8 mouse cellular contexts compared by ENCODE assay signal in the genomic region with DNA sequence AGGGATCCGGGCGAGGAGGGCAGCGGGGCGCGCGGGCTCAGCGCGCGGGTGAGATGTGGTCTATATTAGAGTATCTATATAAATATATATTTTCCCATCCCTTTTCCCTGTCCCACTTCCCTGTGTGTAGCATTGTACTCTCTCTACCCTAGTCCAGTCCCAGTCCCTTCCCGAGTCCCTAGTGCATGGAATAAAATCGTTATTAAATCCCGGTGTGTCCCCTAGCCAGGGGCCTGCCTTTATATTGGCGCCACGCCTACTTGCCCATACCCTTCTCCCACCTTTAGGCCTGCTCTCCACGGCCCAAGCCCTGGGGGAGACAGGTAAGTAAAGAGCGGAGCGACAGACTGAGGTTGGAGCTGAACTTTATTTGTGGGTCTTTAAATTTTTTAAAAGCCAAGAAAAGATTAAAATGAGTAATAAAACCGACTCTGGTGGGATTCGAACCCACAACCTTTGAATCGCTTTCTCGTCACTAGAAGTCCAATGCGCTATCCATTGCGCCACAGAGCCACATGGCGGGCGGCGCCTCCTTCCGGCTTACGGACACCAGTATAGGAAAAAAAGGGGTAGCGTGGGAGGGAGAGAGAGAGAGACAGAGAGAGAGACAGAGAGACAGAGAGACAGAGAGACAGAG. TPM values are rescaled to one million over a fixed set of nuclear protein-coding genes. Genes with fewer than 3 reads are reported as not detected.
A peak's percentile ranks its signal among the peaks of the same experiment; 100 is the strongest.
DNase-seq lines count a peak whose midpoint lies in the region; ATAC-seq and TF ChIP-seq lines count a peak whose summit lies in the region.

No protein-coding gene starts in this region.

- ATAC-seq in heart, postnatal 0 days (ENCODE audit: insufficient read depth, low read depth) = no peak
- ATAC-seq in liver, embryonic 15.5 days (ENCODE audit: insufficient read depth) = no peak
- ATAC-seq in neural tube, embryonic 14.5 days (ENCODE audit: low read depth) = peak; percentile 7; the same call in 1 of the 2 replicates

- peak overlapping the region; percentile 90 for H3K27ac ChIP-seq in heart, postnatal 0 days (ENCODE audit: low read depth)
- H3K27ac ChIP-seq in liver, embryonic 15.5 days (replicated peaks) = peak overlapping the region; percentile 81
- H3K27ac ChIP-seq in neural tube, embryonic 14.5 days (ENCODE audit: low read depth, low read length) = no peak overlapping the region; the same call in 1 of the 2 replicates

- 1% methylated on average over 29 of the region's 29 CpGs for WGBS in heart, postnatal 0 days
- WGBS in liver, embryonic 15.5 days (ENCODE audit: insufficient replicate concordance) = under 1% methylated on average over 29 of the region's 29 CpGs
- under 1% methylated on average over 29 of the region's 29 CpGs for WGBS in neural tube, embryonic 14.5 days

- H3K4me3 ChIP-seq in heart, postnatal 0 days (ENCODE audit: low read depth, low read length) = peak overlapping the region; percentile 68
- H3K4me3 ChIP-seq in liver, embryonic 15.5 days (replicated peaks) = peak overlapping the region; percentile 70
- peak overlapping the region; percentile 66 for H3K4me3 ChIP-seq in neural tube, embryonic 14.5 days (ENCODE audit: low read depth, low read length)

- no peak for TF ChIP-seq POLR2A in brain, embryonic 14.5 days (IDR thresholded peaks at IDR 0.05; ENCODE audit: borderline replicate concordance, extremely low read depth, insufficient read depth, insufficient read length, poor library complexity, severe bottlenecking)

- peaks cover 30% of the 10 kb centered on the region for H3K4me1 ChIP-seq in heart, postnatal 0 days (ENCODE audit: control insufficient read depth, insufficient read depth)
- peaks cover 73% of the 10 kb centered on the region for H3K4me1 ChIP-seq in liver, embryonic 15.5 days (replicated peaks)
- H3K4me1 ChIP-seq in neural tube, embryonic 14.5 days (ENCODE audit: control insufficient read depth, insufficient read depth, low read length) = peaks cover 16% of the 10 kb centered on the region

- H3K9ac ChIP-seq in heart, postnatal 0 days (replicated peaks; ENCODE audit: low read depth, low read length) = peak overlapping the region; percentile 60
- H3K9ac ChIP-seq in liver, embryonic 15.5 days = peak overlapping the region; percentile 61
- H3K9ac ChIP-seq in neural tube, embryonic 14.5 days (replicated peaks; ENCODE audit: low read depth, low read length) = peak overlapping the region; percentile 69

- no peaks in the 10 kb centered on the region for H3K27me3 ChIP-seq in heart, postnatal 0 days (ENCODE audit: control insufficient read depth, insufficient read depth, low read length)
- peaks cover 66% of the 10 kb centered on the region for H3K27me3 ChIP-seq in liver, embryonic 15.5 days
- peaks cover 9% of the 10 kb centered on the region; the same call in 1 of the 2 replicates for H3K27me3 ChIP-seq in neural tube, embryonic 14.5 days (ENCODE audit: control insufficient read depth, insufficient read depth, low read length)

- peak; percentile 83 to 89 for DNase-seq in CD8-positive naive resting alpha-beta T cell, adult 2 months (ENCODE audit: low read depth in 2 of 2, low spot score in 2 of 2)
- DNase-seq in brain, embryonic 14.5 days (ENCODE audit: low read depth) = peak; percentile 91
- peak; percentile 66 for DNase-seq in fibroblast of lung, adult 2 months (ENCODE audit: low read depth)
- DNase-seq in heart, postnatal 0 days (ENCODE audit: low spot score) = peak; percentile 76
- DNase-seq in kidney, postnatal 4 days = peak; percentile 90 to 93
- DNase-seq in testis, postnatal 10 days (ENCODE audit: low spot score) = peak; percentile 90

- peak overlapping the region; percentile 90 for H3K4me2 ChIP-seq in heart, postnatal 0 days (ENCODE audit: low read depth, low read length)
- H3K4me2 ChIP-seq in liver, embryonic 15.5 days = peak overlapping the region; percentile 98
- H3K4me2 ChIP-seq in neural tube, embryonic 14.5 days (ENCODE audit: low read depth, low read length) = peak overlapping the region; percentile 94

- H3K36me3 ChIP-seq in heart, postnatal 0 days (replicated peaks; ENCODE audit: control insufficient read depth, insufficient read depth, low read length) = no peaks in the 10 kb centered on the region
- H3K36me3 ChIP-seq in liver, embryonic 15.5 days (replicated peaks) = no peaks in the 10 kb centered on the region
- no peaks in the 10 kb centered on the region for H3K36me3 ChIP-seq in neural tube, embryonic 14.5 days (ENCODE audit: control insufficient read depth, insufficient read depth, low read length)

- no peak for TF ChIP-seq EP300 in heart, postnatal 0 days (IDR thresholded peaks at IDR 0.05; ENCODE audit: low read depth)

- TF ChIP-seq CTCF in brain, embryonic 14.5 days (IDR thresholded peaks at IDR 0.05; ENCODE audit: borderline replicate concordance, extremely low read depth, insufficient read depth, insufficient read length) = no peak
- no peak for TF ChIP-seq CTCF in heart, postnatal 0 days (IDR thresholded peaks at IDR 0.05; ENCODE audit: low read depth)

- no peaks in the 10 kb centered on the region for H3K9me3 ChIP-seq in heart, postnatal 0 days (replicated peaks; ENCODE audit: control insufficient read depth, low read length)
- H3K9me3 ChIP-seq in liver, embryonic 15.5 days (replicated peaks) = no peaks in the 10 kb centered on the region
- no peaks in the 10 kb centered on the region for H3K9me3 ChIP-seq in neural tube, embryonic 14.5 days (ENCODE audit: control insufficient read depth, low read length)

RNA-seq across cellular contexts. Expression of a gene that starts 0.8 kb away (rescaled TPM):
- 0.33 and 0.47 TPM in 2 replicates for polyA plus RNA-seq in brain, embryonic 14.5 days (2012; rRNA removed)
- total RNA-seq in heart, postnatal 0 days (2014; rRNA removed; ENCODE audit: low replicate concordance) = 0.66 TPM in 1 of 2 replicates, not detected in the other
- 0.30 and 0.49 TPM in 2 replicates for polyA plus RNA-seq in heart, postnatal 0 days (2015; fragmentation: Nextera tagmentation; extraction: Ambion mirVana)
- polyA plus RNA-seq in liver, embryonic 15.5 days (2015; fragmentation: Nextera tagmentation; extraction: Ambion mirVana) = 0.07 TPM in 1 of 2 replicates, not detected in the other
- 0.33 and 0.48 TPM in 2 replicates for polyA plus RNA-seq in neural tube, embryonic 14.5 days (2014; fragmentation: Nextera tagmentation; extraction: Ambion mirVana)

RNA-seq across cellular contexts. Expression of a gene that starts 2.5 kb away (rescaled TPM):
- polyA plus RNA-seq in brain, embryonic 14.5 days (2012; rRNA removed) = 2.8 and 3.5 TPM in 2 replicates
- 0.58 TPM in 1 of 2 replicates, not detected in the other for total RNA-seq in heart, postnatal 0 days (2014; rRNA removed; ENCODE audit: low replicate concordance)
- 0.08 TPM in 1 of 2 replicates, not detected in the other for polyA plus RNA-seq in heart, postnatal 0 days (2015; fragmentation: Nextera tagmentation; extraction: Ambion mirVana)
- 0.13 TPM in 1 of 2 replicates, not detected in the other for polyA plus RNA-seq in liver, embryonic 15.5 days (2015; fragmentation: Nextera tagmentation; extraction: Ambion mirVana)
- 2.2 and 5.0 TPM in 2 replicates for polyA plus RNA-seq in neural tube, embryonic 14.5 days (2014; fragmentation: Nextera tagmentation; extraction: Ambion mirVana)

RNA-seq across cellular contexts. Expression of a gene that starts 3.0 kb away (rescaled TPM):
- 0.42 and 0.45 TPM in 2 replicates for polyA plus RNA-seq in brain, embryonic 14.5 days (2012; rRNA removed)
- total RNA-seq in heart, postnatal 0 days (2014; rRNA removed; ENCODE audit: low replicate concordance) = not detected in 2 replicates
- polyA plus RNA-seq in heart, postnatal 0 days (2015; fragmentation: Nextera tagmentation; extraction: Ambion mirVana) = 0.26 and 0.29 TPM in 2 replicates
- polyA plus RNA-seq in liver, embryonic 15.5 days (2015; fragmentation: Nextera tagmentation; extraction: Ambion mirVana) = 0.12 and 0.18 TPM in 2 replicates
- 0.43 and 0.52 TPM in 2 replicates for polyA plus RNA-seq in neural tube, embryonic 14.5 days (2014; fragmentation: Nextera tagmentation; extraction: Ambion mirVana)

RNA-seq across cellular contexts. Expression of a gene that starts 28.2 kb away (rescaled TPM):
- polyA plus RNA-seq in brain, embryonic 14.5 days (2012; rRNA removed) = 12.2 and 16.3 TPM in 2 replicates
- total RNA-seq in heart, postnatal 0 days (2014; rRNA removed; ENCODE audit: low replicate concordance) = 76.8 and 93.5 TPM in 2 replicates
- polyA plus RNA-seq in heart, postnatal 0 days (2015; fragmentation: Nextera tagmentation; extraction: Ambion mirVana) = 8.1 and 9.7 TPM in 2 replicates
- 6.4 and 7.6 TPM in 2 replicates for polyA plus RNA-seq in liver, embryonic 15.5 days (2015; fragmentation: Nextera tagmentation; extraction: Ambion mirVana)
- 6.5 and 9.4 TPM in 2 replicates for polyA plus RNA-seq in neural tube, embryonic 14.5 days (2014; fragmentation: Nextera tagmentation; extraction: Ambion mirVana)

RNA-seq across cellular contexts. Expression of a gene that starts 33.6 kb away (rescaled TPM):
- 0.13 and 0.23 TPM in 2 replicates for polyA plus RNA-seq in brain, embryonic 14.5 days (2012; rRNA removed)
- not detected in 2 replicates for total RNA-seq in heart, postnatal 0 days (2014; rRNA removed; ENCODE audit: low replicate concordance)
- not detected in 2 replicates for polyA plus RNA-seq in heart, postnatal 0 days (2015; fragmentation: Nextera tagmentation; extraction: Ambion mirVana)
- not detected in 2 replicates for polyA plus RNA-seq in liver, embryonic 15.5 days (2015; fragmentation: Nextera tagmentation; extraction: Ambion mirVana)
- 0.43 and 0.67 TPM in 2 replicates for polyA plus RNA-seq in neural tube, embryonic 14.5 days (2014; fragmentation: Nextera tagmentation; extraction: Ambion mirVana)
